Mouse (Mus musculus) frontal cortex, postnatal 10 days (tissue): ENCODE results near the gene Cfap65.
A peak's percentile ranks its signal among the peaks of the same experiment; 100 is the strongest.

Experiments
- DNase-seq, 2 experiments: peaks; one replicate each; pipeline ENCODE4 v3.0.0; 2022; ENCODE audit warnings: low spot score in 2 of 2, mixed read lengths in 1 of 2

Cfap65 gene

DNA sequence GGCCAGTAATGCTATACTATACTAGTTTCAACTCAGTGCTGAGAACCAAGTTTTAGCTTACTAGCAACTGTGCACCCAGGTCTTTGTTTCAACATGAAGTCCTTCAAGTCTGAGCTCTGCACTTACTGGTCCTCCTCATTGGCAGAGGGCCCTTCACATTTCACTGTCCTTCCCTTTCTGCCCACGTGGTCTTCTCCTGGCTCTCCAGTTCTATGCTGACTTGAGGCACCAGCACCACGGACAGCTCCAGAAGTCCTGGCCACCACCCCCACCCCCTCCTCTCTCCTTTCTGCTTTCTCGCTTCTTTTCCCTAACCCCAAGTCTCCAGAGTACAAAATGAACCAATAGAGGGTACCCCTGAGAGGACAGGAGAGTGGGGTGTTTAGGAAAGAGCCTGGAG, 4.4 kb upstream of the Cfap65 start:
- DNase-seq = no peak

DNA sequence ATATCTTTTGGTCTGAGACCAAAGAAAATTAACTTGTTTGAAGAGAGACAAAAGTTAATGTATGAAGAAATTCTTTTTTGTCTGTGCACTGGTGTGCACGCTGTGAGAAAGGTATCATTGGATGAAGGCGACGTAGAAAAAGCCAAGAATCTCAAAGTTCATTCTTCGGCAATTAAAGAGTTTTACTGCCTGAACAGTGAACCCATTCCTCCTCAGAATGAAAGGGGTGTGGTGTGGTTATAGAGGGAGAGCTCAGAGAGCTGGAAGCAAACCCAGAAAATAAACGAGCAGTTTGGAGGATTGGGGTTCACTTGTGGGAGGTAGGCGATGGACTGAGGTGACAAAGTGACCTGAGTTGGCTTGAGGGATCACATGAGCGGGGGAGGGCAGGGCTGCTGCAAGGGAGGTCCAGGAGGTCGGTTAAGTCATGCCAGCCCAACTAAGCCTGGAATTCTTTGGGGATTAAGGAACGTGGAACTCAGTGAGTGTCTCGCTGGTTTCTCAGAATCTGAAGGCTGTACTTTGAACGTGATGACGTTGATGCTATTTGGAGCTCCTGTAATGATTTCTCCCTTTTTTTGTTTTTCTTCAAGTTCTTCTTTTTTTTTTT, 927 bp upstream of the Cfap65 start:
- no peak for DNase-seq

DNA sequence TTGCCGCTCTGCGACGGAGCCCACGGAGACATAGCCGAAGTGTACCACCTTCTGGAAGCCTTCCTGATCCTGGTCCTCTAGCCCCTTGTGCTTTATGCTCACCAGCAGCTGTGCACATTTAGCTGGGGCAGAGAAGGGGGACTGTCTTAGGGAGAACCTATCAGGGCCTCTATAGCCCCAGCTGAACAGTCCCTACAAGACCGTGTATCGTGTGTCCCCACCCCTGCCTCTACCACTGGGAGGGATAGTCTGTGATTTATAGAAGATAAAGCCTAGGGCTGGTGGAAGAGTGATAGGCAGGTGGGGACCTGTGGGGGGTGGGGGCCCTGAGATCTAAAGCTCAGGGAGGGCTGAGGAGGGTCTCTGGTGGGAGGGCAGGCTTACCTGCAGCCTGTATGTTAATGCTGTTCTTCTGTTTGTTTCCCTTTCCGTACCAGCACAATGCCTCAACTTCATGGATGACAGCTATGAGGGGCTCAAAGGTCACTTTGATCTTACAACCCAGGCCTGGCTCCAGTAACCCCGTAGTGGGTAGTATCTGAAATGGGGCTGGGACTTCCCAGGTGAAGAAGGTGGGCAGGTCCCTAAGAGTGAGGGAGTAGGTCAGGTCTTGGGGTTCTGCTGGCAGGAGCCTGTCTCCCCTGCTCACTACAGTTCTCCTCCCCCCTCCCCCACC, 7.6 kb downstream of the Cfap65 start:
- no peak for DNase-seq

DNA sequence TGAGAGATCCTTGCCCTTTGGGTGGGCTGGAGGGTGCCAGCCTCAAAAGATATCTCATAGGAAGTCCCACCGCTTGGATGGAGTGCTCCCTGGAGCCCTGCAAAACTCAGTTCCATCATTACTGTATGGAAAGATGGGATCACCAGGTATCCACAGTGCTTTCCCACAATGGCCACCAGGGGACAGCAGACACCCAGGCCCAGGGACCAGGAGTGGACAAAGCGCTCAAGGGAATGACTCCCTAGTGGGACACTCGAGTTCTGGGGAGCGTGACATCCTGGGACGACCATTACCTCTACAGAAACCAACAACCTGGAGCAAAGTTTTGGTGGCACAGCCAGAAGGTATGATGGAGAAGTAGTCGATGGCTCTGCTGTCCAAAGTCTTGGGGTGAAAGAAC, 8.7 kb downstream of the Cfap65 start:
- peak in 1 of 2 experiments; percentile 25 for DNase-seq

DNA sequence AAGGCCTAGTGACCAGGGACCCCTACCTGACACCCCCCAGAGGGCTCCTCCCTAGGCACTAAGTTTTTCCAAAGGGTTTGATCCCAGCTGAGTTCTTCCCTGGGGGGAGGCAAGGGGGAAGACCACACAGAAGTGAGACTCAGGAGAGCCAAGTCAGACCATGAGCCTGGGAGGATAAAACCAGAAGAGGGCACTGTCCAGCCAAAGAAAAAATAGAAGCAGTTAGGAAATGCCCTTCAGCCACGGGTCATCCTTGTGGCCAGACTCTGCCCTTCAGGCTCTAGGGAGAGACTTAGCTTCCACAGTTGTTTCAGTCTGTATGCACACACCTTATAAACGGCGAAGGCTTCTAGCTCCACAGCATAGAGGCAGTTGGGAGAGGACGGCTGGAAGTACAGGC, 10.9 kb downstream of the Cfap65 start:
- no peak for DNase-seq

DNA sequence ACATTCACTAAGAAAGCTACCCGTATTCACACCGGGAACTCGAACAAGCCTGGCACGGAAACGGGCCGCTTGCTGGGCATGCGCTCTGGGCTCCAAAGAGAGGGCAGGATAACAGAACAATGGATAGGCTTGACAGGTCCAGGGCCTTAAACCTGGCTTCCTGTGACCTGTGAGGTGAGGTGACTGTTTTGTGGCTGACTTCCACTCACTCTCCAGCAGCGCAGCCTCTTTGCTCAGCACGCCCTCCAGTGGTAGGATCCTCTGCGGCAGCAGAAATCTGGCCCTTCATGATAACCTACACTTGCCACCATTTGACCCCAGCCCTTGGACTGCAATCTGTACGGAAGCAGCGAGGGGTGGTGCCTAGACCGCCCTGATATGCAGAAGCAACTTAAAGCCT, 19.7 kb downstream of the Cfap65 start:
- DNase-seq = no peak

DNA sequence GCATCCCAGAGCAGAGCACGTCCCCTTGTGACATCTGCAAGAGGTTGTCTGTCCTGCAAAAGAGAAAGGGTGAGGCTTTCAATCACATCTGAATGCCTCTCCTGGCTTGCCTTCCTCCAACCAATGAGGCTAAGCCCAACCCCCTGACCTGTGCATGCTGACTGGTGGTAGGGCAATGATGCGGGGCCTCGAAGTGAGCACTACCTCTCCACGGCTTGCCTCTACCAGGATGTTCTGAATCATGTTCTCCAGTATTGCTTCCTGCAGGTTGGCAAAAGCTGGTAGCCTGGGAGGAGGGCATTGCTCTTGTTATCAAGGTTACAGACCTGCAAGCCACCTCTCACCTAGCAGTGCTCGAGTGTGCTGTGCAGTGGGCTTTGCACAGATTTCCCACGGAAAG, 33.2 kb downstream of the Cfap65 start:
- DNase-seq = no peak

DNA sequence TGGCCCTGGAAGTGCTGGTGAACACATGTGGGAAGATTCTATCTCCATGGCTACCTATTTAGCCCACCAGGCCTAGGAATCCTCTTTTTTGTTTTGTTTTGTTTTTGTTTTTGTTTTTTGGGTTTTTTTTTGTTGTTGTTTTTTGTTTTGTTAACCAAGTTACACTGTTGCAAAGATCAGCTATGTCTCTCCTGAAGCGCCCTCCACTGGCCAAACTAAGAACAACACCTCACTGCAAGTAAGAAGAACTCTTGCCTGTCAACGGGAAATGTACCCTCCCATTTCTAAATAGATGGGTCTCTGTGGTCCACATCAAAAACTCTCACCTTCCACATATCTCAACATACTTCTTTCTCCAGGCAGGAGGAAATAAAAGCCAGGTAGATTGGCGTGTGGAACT, 33.7 kb downstream of the Cfap65 start:
- peak in 1 of 2 experiments; percentile 45 for DNase-seq

DNA sequence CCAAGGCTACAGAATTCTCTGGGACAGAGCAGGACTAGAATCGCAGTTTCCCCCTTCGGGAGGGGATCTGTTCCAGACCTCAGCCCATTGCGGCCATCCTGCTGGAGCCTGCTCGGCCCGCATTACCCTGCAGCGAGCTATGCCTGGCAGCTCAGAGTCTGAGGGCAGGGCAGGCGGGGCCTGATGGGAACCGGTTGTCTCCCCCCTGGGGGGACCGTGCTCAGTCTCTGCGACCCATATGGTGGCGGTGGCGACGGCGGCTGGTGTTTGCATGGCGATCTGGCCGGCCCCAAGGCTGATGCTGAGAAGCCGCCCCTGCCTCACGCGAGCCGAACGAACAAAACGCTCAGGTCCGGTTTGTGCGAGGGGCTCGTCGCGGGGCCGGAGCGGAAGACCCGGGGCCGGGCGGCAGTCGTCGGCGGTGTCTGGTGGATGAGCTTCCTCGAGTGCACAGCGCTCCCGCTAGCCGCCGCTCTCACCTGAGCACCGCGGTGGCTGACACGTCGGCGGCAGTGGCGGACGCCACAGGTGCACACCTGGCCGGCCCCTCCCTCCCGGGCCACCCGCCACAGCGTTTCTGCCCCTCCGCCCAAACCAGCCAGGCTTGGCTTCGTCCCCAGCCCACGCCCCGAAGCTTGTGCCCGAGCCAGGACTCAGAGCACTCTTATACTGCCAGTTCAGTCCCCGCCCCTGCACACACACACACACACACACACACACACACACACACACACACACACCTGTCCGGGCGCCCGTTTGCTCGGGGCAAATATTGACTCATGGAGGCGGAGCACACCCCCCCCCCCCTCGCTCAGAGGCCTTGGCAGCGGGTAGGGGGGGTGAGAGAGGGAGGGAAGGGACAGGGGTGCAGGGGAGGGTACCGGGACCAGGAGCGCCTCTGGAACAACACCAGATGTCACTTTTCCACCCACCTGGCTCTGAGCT, 34.8 kb downstream of the Cfap65 start:
- no peak for DNase-seq

DNA sequence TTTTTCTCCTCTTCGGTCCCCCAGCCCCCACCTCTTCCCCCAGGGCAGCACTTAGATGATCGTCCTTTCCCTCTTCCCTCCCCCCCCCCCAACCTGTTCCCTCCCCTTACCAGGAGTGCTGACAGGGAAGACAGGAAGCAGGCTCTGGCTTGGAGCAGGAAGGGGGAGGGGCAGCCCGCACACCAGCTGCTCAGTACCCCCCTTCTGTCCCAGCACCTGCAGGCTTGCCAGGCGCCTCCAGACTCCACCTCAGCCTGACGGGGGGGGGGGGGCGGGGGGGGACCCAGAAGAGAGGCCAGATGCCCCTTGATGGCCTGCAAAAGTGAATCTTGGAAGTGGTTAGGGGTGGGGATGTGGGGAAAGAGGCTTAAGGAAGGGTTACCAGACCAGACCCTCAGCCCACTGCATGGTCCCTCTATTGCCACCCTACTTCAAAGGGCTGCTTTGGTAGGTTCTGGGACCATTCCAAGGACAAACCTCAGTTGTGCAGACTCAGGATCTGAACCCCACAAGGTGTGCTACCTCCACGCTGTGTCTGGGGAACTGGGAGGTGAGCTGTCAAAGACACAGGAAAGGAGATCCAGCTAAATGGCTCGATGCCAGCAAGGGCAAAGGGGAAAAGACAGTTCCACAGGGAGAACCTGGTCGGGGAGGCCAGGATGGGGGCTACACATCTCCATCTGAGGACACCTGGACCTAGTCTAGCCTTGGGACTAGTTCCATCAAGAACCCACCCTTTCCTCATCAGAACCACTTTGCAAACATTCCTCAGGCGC, 36.6 kb downstream of the Cfap65 start:
- no peak for DNase-seq

DNA sequence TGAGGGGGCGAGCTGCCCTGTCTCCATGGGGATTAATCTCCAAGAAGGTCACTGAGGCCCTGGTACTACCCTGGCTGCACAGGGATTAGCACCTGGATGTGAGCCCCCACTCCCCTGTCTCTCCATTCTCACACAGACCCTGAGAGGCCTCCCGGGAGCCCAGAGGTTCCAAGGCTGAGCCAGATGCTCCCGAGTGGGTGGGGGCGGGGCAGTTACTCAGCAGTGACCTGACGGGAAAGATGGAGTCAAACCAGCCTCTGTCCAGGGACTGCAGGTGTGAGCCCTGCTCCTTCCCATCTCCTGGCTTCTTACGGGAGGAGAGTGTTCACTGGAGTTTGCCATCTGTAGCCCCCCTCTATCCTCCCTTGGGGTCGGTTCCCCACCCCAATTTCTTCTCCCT, 37.4 kb downstream of the Cfap65 start:
- DNase-seq = no peak

DNA sequence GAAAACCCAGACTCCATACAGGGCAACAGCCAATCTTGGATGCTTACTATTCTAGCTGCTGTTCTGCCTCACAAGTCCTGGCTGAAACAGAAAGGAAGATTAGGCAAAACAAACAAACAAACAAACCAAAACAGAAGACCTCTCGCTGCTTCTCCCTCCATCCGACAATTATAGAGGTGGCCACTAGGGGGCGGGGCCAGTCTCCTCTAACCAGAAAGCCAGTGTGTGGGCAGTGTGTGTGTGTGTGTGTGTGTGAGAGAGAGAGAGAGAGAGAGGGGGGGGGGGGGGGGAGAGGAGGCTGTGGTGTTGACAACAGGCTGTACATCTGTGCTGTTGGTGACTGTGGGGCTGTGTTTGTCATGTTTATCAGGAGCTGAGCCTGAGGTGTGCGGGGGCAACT, 40.4 kb downstream of the Cfap65 start:
- peak in 1 of 2 experiments; percentile 54 for DNase-seq

DNA sequence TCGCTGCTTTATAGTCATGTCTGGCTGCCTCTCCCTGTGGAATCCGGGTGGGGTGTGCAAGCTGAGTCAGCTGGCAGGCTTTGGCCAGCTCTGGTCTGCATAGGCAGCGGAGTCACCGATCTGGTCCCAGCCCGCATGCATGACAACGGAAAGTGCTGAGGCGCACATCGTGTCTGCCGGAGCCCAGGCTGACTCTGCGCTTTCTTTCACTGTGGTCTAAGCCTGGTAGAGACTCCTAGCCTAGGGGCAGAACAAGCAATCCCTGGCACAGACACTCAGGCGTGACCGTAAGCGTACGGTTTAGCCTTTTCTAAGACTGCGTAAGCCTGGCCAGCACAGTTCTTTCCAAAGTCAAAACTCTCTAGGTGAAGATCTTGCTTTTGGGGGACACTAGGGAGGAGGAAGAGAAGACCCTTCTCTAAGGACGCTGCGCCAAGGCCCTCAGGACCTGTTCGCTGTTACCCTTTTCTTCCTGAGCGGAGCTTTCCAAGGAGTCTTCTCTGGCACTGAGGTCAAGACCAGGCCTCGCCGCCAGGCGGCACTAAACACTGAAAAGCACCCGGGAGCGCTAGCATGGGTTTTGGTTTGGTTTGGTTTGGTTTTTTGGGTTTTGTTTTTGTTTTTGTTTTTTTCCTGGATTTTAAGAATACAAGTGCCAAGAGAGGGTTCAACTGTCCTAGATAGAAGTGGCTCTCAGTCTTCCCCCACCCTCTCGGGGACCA, 42.1 kb downstream of the Cfap65 start, which contains the start of gene Cryba2:
TSS of gene Cryba2 (minus strand) at position 10 of the 722 bp plus-strand sequence.
- peak in 1 of 2 experiments; percentile 46 for DNase-seq

DNA sequence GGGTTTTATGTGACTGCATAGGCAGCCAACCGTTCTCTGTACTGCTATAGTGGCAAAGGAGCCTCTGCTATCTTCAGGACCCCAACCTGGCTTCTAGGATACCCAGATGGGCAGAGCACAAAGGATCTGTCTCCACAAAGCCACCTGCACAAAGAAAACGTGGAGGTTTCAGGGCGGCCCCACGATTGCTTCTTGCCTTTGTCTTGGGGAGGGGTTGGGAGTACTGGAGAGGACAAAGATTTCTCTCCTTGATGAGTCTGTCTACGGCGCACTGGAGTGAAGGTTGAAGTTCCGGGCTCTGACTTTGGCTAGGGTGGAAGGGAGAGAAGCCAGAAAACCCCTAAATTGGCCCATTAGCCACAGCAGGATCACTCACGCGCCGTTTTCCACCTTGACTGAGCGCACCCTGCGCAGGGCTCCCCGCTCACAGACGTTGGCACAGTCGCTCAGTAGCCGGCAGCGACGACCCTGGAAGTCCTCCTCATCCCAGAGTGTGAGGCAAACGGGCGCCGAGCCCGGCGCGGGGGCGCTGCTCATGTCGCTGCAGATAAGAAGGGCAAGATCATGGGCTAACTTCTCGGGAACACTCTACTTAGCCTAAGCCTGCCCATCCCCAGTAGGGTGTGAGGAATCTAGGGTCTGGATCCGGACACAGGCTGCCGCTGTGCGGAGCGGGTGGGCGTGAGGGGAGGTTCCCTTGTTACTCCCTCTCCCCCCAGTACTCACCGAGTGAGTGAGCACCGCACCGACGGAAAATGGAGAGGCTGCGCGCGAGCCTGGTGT, 42.9 kb downstream of the Cfap65 start:
- DNase-seq = no peak

DNA sequence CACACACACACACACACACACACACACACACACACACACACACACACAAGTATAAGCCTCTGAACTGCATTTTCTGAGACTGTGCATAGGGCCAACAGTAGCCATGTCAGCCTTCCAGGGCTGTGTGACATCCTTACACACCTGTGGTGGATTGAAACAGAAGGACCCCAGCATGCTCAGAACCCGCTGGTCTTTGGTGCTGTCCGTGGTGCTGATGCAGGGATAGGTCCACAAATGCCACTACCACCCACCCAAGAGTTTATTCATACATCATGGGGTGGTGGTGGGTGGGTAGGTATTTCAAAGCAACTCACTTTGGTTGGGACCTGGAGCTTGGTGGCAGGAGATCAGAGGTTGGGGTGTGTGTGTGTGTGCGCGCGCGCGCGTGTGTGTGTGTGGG, 43.9 kb downstream of the Cfap65 start:
- no peak for DNase-seq

DNA sequence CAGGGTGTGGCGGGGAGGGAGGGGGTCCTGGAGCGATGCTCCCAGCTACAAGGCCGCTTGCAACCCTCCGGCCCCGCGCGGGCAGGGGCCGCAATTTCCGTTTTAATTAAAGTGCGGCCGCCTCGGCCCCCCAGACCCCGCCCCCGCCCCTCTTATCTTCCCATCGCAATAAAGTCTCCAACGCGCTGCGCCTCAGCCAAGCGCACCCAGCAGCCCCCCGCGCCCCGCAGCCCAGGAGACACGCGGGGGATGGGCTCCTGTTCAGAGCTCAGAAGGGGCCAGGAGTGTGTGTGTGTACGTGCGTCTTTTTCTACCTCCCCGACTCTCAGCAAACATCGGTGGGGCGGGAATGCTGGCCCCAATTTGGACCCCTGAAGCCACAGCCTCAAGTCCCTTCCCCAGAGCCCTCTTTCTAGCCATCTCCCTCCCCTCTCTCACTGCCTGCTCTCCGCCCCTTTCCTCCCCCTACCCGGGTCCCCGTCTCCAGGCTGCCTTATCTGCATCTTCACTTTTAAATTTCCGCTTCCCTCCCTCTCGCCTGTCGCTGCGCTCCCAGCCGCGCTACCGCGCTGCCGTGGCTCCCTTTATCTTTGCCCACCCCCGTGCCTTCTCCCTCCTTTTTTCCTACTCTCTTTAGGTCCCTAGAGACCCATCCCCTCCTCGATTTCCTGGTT, 49.9 kb downstream of the Cfap65 start, which contains the start of gene Fev:
TSS of gene Fev (minus strand) at position 51 of the 674 bp plus-strand sequence.
- DNase-seq = no peak

DNA sequence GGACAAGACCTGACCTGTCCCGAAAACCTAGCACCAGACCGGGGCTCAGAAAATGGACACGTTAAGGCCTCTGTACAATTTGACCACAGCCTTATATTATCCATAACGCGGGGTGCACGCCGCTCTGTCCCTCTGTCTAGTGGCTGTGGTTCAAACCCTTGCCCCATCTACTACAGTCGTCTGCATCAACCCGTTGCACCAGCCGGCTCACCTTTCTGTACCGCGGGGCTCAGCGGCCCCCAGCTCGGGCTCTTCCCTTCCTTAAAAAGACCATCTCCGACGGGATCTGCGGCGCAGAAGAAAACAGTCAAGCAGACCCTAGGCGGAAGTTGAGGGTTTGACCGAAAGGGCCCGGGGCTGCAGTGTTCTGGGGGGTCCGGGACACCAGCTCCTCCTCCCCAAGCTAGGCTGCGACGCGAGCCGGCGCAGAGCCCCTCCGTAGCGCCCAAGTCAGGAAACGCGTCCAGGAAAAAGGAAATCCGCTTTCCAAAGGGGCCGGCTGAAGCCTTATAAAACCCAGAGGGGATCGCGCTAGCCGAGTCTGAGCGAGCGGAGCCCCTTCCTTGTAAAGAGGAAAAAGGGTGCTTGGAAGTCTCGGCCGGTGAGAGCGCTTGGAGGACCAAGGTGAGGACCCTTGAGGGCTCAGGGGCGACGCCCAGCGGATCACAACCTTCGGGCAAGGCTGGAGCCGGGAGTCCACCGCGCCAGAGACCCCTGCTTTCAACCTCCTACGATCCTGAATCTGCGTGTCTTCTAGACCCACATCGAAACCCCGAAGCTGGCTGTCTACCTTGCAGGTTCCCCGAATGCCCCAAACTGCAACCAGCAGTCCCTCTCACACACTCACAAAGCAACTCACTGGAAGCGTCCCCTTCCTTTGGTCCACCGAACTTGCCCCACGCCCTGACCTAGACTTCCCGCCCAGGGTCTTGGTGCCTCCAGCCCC, 50.9 kb downstream of the Cfap65 start:
- no peak for DNase-seq

DNA sequence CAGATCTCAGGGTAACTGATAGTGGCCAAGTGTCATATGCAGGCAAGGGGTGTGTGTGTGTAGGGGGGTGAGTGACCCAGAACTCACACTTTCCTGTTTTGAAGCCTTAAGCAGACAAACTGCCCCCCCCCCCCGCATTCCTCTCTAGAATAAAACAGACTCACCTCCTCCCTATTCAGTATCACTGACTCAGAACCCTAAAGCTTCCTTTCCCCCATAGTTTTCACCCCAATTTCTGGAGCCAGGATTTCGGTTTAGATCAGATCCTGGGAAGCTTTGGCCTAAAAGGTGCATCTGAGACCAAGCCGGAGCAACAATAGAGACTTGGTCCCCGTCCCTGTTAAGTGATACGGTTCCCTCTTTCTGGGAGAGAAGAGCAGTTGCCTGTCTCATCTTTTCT, 52.0 kb downstream of the Cfap65 start:
- DNase-seq = no peak
